Mouse (Mus musculus) CH12.LX (cell line): ENCODE results near the gene Tnni1. TPM values are rescaled to one million over a fixed set of nuclear protein-coding genes. Genes with fewer than 3 reads are reported as not detected.

Experiments
- DNase-seq: peaks from one replicate; pipeline ENCODE4 v3.0.0-alpha.2; 2013; ENCODE audit errors: extremely low read depth
- H3K27ac ChIP-seq: 2 replicates; pipeline ENCODE4 v1.5.1; 2012; ENCODE audit warnings: low read depth, mild to moderate bottlenecking, control low read depth, moderate library complexity; ENCODE audit not compliant: insufficient read depth
- H3K27me3 ChIP-seq: replicated peaks from 2 replicates; pipeline ENCODE3; 2012; ENCODE audit warnings: inconsistent platforms
- H3K36me3 ChIP-seq, 2 experiments: replicated peaks in 1 of 2; 2 replicates each; pipeline versions ENCODE3 to v1.6.1; 2012; ENCODE audit warnings: inconsistent platforms in 1 of 2, low read length in 1 of 2, mild to moderate bottlenecking in 1 of 2, mixed read lengths in 1 of 2, moderate library complexity in 1 of 2; ENCODE audit not compliant: control insufficient read depth in 1 of 2, insufficient read depth in 1 of 2
- H3K4me1 ChIP-seq, 2 experiments: 2 replicates each; pipeline ENCODE4 v1.6.1; 2012; ENCODE audit warnings: inconsistent platforms in 1 of 2, moderate library complexity in 1 of 2; ENCODE audit not compliant: insufficient read depth in 2 of 2, control insufficient read depth in 1 of 2
- H3K4me2 ChIP-seq: 2 replicates; pipeline ENCODE4 v1.6.1; 2012; ENCODE audit warnings: low read depth, mild to moderate bottlenecking, control low read depth; ENCODE audit not compliant: poor library complexity, insufficient read depth, severe bottlenecking
- H3K4me3 ChIP-seq, 3 experiments: fragments of 150-350 bp in 1 of 3; sonication (generic) in 1 of 3; replicated peaks in 1 of 3; 2 replicates each; pipeline versions ENCODE3 to v1.5.1; 2011 to 2012; ENCODE audit warnings: low read depth in 2 of 3, low read length in 2 of 3, mild to moderate bottlenecking in 2 of 3, moderate library complexity in 2 of 3, control low read depth in 1 of 3, improper control_type of control experiment in 1 of 3, inconsistent platforms in 1 of 3, mixed read lengths in 1 of 3; ENCODE audit not compliant: poor library complexity in 1 of 3
- H3K79me2 ChIP-seq: replicated peaks from 2 replicates; pipeline ENCODE4 v1.6.1; 2012; ENCODE audit warnings: mild to moderate bottlenecking, moderate library complexity; ENCODE audit not compliant: control insufficient read depth, poor library complexity, insufficient read depth, severe bottlenecking; ENCODE audit errors: extremely low read depth
- H3K9ac ChIP-seq: 2 replicates; pipeline ENCODE4 v1.6.1; 2012; ENCODE audit warnings: low read depth, mild to moderate bottlenecking, control low read depth, moderate library complexity; ENCODE audit not compliant: insufficient read depth
- H3K9me3 ChIP-seq: replicated peaks from 2 replicates; pipeline ENCODE3; 2012; ENCODE audit warnings: low read length, inconsistent platforms, mixed read lengths
- CHD1 ChIP-seq: IDR thresholded peaks from 2 replicates; pipeline ENCODE4 v1.6.1; 2012; ENCODE audit warnings: low read depth, low read length, improper control_type of control experiment, inconsistent platforms
- CHD2 ChIP-seq: IDR thresholded peaks from 2 replicates; pipeline ENCODE4 v1.6.1; 2011; ENCODE audit warnings: low read length, improper control_type of control experiment
- CTCF ChIP-seq, 2 experiments: IDR thresholded peaks in 1 of 2; conservative IDR thresholded peaks in 1 of 2; 2 replicates each; pipeline ENCODE4 v1.5.1; 2011 to 2012; ENCODE audit warnings: low read depth in 2 of 2, low read length in 2 of 2, improper control_type of control experiment in 1 of 2, inconsistent platforms in 1 of 2, mild to moderate bottlenecking in 1 of 2, moderate library complexity in 1 of 2
- E2F4 ChIP-seq: IDR thresholded peaks from 2 replicates; pipeline ENCODE4 v1.6.1; 2011; ENCODE audit warnings: low read depth, low read length, improper control_type of control experiment; ENCODE audit not compliant: insufficient replicate concordance
- ELF1 ChIP-seq: IDR thresholded peaks from 2 replicates; pipeline ENCODE4 v1.6.1; 2014; ENCODE audit warnings: low read depth, mild to moderate bottlenecking, inconsistent platforms, low read length, improper control_type of control experiment
- EP300 ChIP-seq: IDR thresholded peaks from 2 replicates; pipeline ENCODE4 v1.6.1; 2011; ENCODE audit warnings: low read length, improper control_type of control experiment
- ETS1 ChIP-seq: conservative IDR thresholded peaks from 2 replicates; pipeline ENCODE4 v1.6.1; 2012; ENCODE audit warnings: low read depth, mild to moderate bottlenecking, inconsistent platforms, low read length, improper control_type of control experiment, moderate library complexity
- GABPA ChIP-seq: IDR thresholded peaks from 2 replicates; pipeline ENCODE4 v1.6.1; 2012; ENCODE audit warnings: low read depth, low read length, improper control_type of control experiment, inconsistent platforms; ENCODE audit not compliant: insufficient replicate concordance
- HCFC1 ChIP-seq: IDR thresholded peaks from 2 replicates; pipeline ENCODE4 v1.6.1; 2012; ENCODE audit warnings: low read depth, mild to moderate bottlenecking, inconsistent platforms, low read length, improper control_type of control experiment
- IRF4 ChIP-seq: IDR thresholded peaks from 2 replicates; pipeline ENCODE4 v1.6.1; 2014; ENCODE audit warnings: low read depth, mild to moderate bottlenecking, inconsistent platforms, low read length, improper control_type of control experiment
- JUND ChIP-seq: conservative IDR thresholded peaks from 2 replicates; pipeline ENCODE4 v1.6.1; 2011; ENCODE audit warnings: low read depth, low read length, improper control_type of control experiment
- KAT2A ChIP-seq: IDR thresholded peaks from 2 replicates; pipeline ENCODE4 v1.6.1; 2012; ENCODE audit warnings: low read length, improper control_type of control experiment, inconsistent platforms; ENCODE audit not compliant: insufficient replicate concordance
- MAX ChIP-seq: IDR thresholded peaks from 2 replicates; pipeline ENCODE4 v1.6.1; 2011; ENCODE audit warnings: low read length, improper control_type of control experiment
- MAZ ChIP-seq: IDR thresholded peaks from 2 replicates; pipeline ENCODE4 v1.6.1; 2012; ENCODE audit warnings: low read depth, mild to moderate bottlenecking, inconsistent platforms, low read length, improper control_type of control experiment, moderate library complexity
- MEF2A ChIP-seq: IDR thresholded peaks from 2 replicates; pipeline ENCODE4 v1.6.1; 2014; ENCODE audit warnings: low read depth, mild to moderate bottlenecking, inconsistent platforms, low read length, improper control_type of control experiment, borderline replicate concordance
- NELFE ChIP-seq: IDR thresholded peaks from 2 replicates; pipeline ENCODE4 v1.6.1; 2011; ENCODE audit warnings: low read depth, low read length, improper control_type of control experiment
- PAX5 ChIP-seq: IDR thresholded peaks from 2 replicates; pipeline ENCODE4 v1.6.1; 2012; ENCODE audit warnings: low read length, inconsistent platforms, mixed read lengths
- POLR2AphosphoS2 ChIP-seq: IDR thresholded peaks from 2 replicates; pipeline ENCODE4 v1.6.1; 2011; ENCODE audit warnings: low read depth, low read length, improper control_type of control experiment
- RAD21 ChIP-seq: IDR thresholded peaks from 2 replicates; pipeline ENCODE4 v1.6.1; 2011; ENCODE audit warnings: low read depth, mild to moderate bottlenecking, low read length, improper control_type of control experiment, moderate library complexity
- RCOR1 ChIP-seq: conservative IDR thresholded peaks from 2 replicates; pipeline ENCODE4 v1.6.1; 2012; ENCODE audit warnings: low read depth, mild to moderate bottlenecking, inconsistent platforms, low read length, improper control_type of control experiment
- SIN3A ChIP-seq: IDR thresholded peaks from 2 replicates; pipeline ENCODE4 v1.6.1; 2012; ENCODE audit warnings: low read length, improper control_type of control experiment, inconsistent platforms
- SMC3 ChIP-seq: IDR thresholded peaks from 2 replicates; pipeline ENCODE4 v1.6.1; 2011; ENCODE audit warnings: low read depth, low read length, improper control_type of control experiment
- TBP ChIP-seq: conservative IDR thresholded peaks from 2 replicates; pipeline ENCODE4 v1.6.1; 2011; ENCODE audit warnings: low read depth, low read length, improper control_type of control experiment
- TCF12 ChIP-seq: IDR thresholded peaks from 2 replicates; pipeline ENCODE4 v1.6.1; 2014; ENCODE audit warnings: low read depth, mild to moderate bottlenecking, inconsistent platforms, low read length, improper control_type of control experiment
- UBTF ChIP-seq: IDR thresholded peaks from 2 replicates; pipeline ENCODE4 v1.6.1; 2012; ENCODE audit warnings: low read depth, mild to moderate bottlenecking, inconsistent platforms, low read length, improper control_type of control experiment, moderate library complexity
- USF1 ChIP-seq: IDR thresholded peaks from 2 replicates; pipeline ENCODE4 v1.6.1; 2014; ENCODE audit warnings: low read depth, mild to moderate bottlenecking, inconsistent platforms, low read length, improper control_type of control experiment
- USF2 ChIP-seq: conservative IDR thresholded peaks from 2 replicates; pipeline ENCODE4 v1.6.1; 2011; ENCODE audit warnings: low read depth, low read length, improper control_type of control experiment
- ZC3H11A ChIP-seq: IDR thresholded peaks from 2 replicates; pipeline ENCODE4 v1.6.1; 2012; ENCODE audit warnings: low read depth, mild to moderate bottlenecking, inconsistent platforms, low read length, improper control_type of control experiment
- ZKSCAN1 ChIP-seq: IDR thresholded peaks from 2 replicates; pipeline ENCODE4 v1.6.1; 2012; ENCODE audit warnings: low read depth, inconsistent platforms, low read length, improper control_type of control experiment, borderline replicate concordance
- ZMIZ1 ChIP-seq: IDR thresholded peaks from 2 replicates; pipeline ENCODE4 v1.6.1; 2012; ENCODE audit warnings: low read depth, mild to moderate bottlenecking, inconsistent platforms, low read length, improper control_type of control experiment
- ZNF384 ChIP-seq: IDR thresholded peaks from 2 replicates; pipeline ENCODE4 v1.6.1; 2012; ENCODE audit warnings: low read depth, low read length, improper control_type of control experiment, inconsistent platforms
- dilution Hi-C: fragments of 300-500 bp; cut with MboI; formaldehyde crosslinking; loops from 2 replicates; pipeline ENCODE4 v1.14.3; 2020; ENCODE audit warnings: low sequenced_read_pairs; ENCODE audit not compliant: extremely low pct_unique_long_range_greater_than_20kb, extremely low pct_ligation_motif_present
- in situ Hi-C: fragments of 300-500 bp; cut with MboI; formaldehyde crosslinking; loops from 3 replicates; pipeline ENCODE4 v1.14.3; 2019; ENCODE audit warnings: low sequenced_read_pairs, low pct_ligation_motif_present, low pct_unique_long_range_greater_than_20kb, mixed read lengths
- polyA plus RNA-seq: library from polyadenylated mRNA; unstranded; fragments of >175 nt; gene quantifications from 2 replicates; pipeline ENCODE4 v1.2.1, GENCODE M21; 2012; ENCODE audit warnings: low read depth; ENCODE audit not compliant: insufficient read length
- total RNA-seq, 2 experiments: library from RNA; depleted of rRNA; stranded (reverse); fragments of 300-350 nt in 1 of 2; fragments of >200 nt in 1 of 2; gene quantifications; 2 replicates each; pipeline ENCODE4 v1.2.3; 2012 to 2014

Tnni1 gene
- total and polyA plus RNA-seq, 3 experiments, result 1.6 to 6.9 (median 4.2) TPM

DNA sequence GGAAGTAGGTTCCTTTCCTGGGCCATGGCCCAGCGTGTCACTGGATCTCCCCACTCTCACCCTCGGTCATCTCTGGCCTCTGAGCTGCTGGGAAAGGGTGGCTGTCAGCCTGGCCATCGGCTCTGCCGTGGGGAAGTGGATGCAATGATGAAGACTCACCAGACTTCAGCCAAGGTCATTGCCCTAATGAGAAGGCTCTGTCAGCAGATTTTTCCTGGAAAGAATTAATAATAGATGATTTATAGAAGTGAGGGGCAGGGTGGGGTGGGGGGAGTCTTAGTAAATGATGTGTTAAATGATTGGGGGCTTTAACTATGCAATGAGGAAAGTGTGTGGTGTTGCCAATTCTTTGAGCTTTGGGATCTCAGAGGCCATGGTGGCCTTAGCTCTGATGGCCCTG lies 33.0 kb upstream of the Tnni1 start:
- peaks cover 5 to 10% of the 10 kb centered on the region in 2 experiments; a peak in 3 of 4 replicates for H3K4me1 ChIP-seq

DNA sequence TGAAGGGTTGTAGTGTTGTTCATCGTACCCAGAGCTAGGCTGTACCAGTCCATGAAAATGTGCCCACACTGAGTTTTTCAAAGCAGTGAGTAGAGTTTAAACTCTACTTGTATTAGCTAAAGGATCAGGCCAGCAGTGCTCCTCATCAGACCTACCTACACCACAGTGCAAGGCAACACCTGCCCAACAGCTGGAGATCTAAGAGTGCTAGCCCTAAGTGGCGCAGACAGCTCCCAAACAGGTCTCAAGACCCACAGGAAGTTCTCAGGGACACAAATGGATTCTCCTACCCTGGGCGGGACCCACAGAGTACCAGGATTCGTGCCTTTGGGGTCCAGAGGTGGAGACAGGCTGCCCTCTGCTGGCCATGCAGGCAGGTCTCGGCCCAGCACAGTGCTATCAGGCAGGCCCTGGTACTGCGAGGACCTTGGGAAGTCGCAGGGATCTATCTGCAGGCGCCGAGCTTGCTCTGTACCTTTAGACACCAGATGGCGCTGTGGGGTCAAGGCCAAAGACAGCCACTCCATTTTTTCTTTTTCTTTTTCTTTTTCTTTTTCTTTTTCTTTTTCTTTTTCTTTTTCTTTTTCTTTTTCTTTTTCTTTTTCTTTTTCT lies 26.4 kb upstream of the Tnni1 start:
- Histone ChIP-seq H3K36me3 (peaks cover 19 to 41% of the 10 kb centered on the region in 2 experiments), H3K4me2 (no peak overlapping the region), H3K9ac (no peak overlapping the region), H3K27ac (no peak overlapping the region), H3K27me3 (peaks cover 4% of the 10 kb centered on the region), H3K4me3 (no peak overlapping the region), H3K79me2 (no peaks in the 10 kb centered on the region), H3K4me1 (peaks cover 20 to 54% of the 10 kb centered on the region in 2 experiments), H3K9me3 (no peaks in the 10 kb centered on the region)
- peak; percentile 94 for DNase-seq
- in situ Hi-C loops (loop anchor here (5.0 kb wide), 1 partner anchor 34 kb away; no protein-coding TSS in a partner anchor), dilution Hi-C loops (no loop called here)
- TF ChIP-seq CHD2, result no peak
- no peak for TF ChIP-seq KAT2A
- TF ChIP-seq E2F4, result no peak
- TF ChIP-seq JUND, result no peak
- no peak for TF ChIP-seq POLR2AphosphoS2
- TF ChIP-seq TCF12, result peak; percentile 73
- TF ChIP-seq MAX, result no peak
- TF ChIP-seq MAZ, result no peak
- TF ChIP-seq RAD21, result peak; percentile 82
- TF ChIP-seq PAX5, result no peak
- peak; percentile 61; the same call in 1 of the 2 replicates for TF ChIP-seq MEF2A
- no peak for TF ChIP-seq USF2
- peak; percentile 97 for TF ChIP-seq SMC3
- TF ChIP-seq CHD1, result no peak
- TF ChIP-seq NELFE, result peak; percentile 69; the same call in 1 of the 2 replicates
- TF ChIP-seq USF1, result no peak
- TF ChIP-seq IRF4, result peak; percentile 76
- TF ChIP-seq ZKSCAN1, result no peak
- TF ChIP-seq TBP, result no peak
- TF ChIP-seq RCOR1, result no peak
- peak; percentile 71 for TF ChIP-seq ZNF384
- TF ChIP-seq ELF1, result peak; percentile 40; the same call in 1 of the 2 replicates
- TF ChIP-seq EP300, result no peak
- TF ChIP-seq UBTF, result no peak
- TF ChIP-seq GABPA, result no peak
- peak; percentile 21 to 97; a peak in 3 of 4 replicates for TF ChIP-seq CTCF (conservative IDR thresholded peaks at IDR 0.05 in 1 of 2, IDR thresholded peaks at IDR 0.05 in 1 of 2; ENCODE audit: low read depth in 2 of 2, low read length in 2 of 2)
- peak; percentile 85 for TF ChIP-seq ZC3H11A
- TF ChIP-seq SIN3A, result 0 out of 2 replicates have a peak, but pooled peaks have one; percentile 39
- no peak for TF ChIP-seq ETS1
- peak; percentile 22; the same call in 1 of the 2 replicates for TF ChIP-seq HCFC1
- TF ChIP-seq ZMIZ1, result no peak

More for the DNA sequence above, 33.0 kb upstream of the Tnni1 start:
- dilution Hi-C loops (no loop called here), in situ Hi-C loops (no loop called here)
- Histone ChIP-seq H3K36me3 (peaks cover 34 to 79% of the 10 kb centered on the region in 2 experiments), H3K4me2 (no peak overlapping the region), H3K9ac (no peak overlapping the region), H3K27ac (no peak overlapping the region), H3K9me3 (no peaks in the 10 kb centered on the region), H3K79me2 (no peaks in the 10 kb centered on the region), H3K27me3 (no peaks in the 10 kb centered on the region), H3K4me3 (no peak overlapping the region)
- no peak for DNase-seq
- TF ChIP-seq JUND, result no peak
- TF ChIP-seq USF2, result no peak
- no peak for TF ChIP-seq CTCF (conservative IDR thresholded peaks at IDR 0.05 in 1 of 2, IDR thresholded peaks at IDR 0.05 in 1 of 2; ENCODE audit: low read depth in 2 of 2, low read length in 2 of 2)
- TF ChIP-seq MAZ, result no peak
